13 mouse cellular contexts compared by ENCODE assay signal in the genomic region with DNA sequence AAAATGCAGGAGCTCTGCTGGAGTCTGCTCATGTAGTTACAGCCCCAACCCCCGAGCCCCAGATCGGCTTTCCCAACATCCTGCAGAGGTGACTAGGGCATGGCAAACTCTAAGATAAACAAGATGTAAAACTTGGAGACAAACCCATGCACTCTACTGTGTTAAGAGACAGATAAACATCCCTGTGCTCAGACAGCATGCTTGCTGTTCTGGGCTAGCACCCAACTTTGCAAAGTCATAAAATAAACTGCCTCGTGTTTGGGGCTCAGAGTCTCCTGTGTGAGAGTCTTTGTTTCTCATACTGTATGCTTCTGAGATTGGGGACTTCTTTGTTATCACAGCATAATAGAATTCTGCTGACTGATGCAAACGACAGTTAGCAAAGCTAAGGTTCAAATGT.
"Had no signal": no experiment of that assay in that cellular context is flagged by ENCODE, and none has a peak within 500 bp of the region (broad histone marks: within the 10 kb centered on the region; RNA-seq: fewer than 3 reads in every experiment).

No protein-coding gene starts in this region.

- H3K4me3 ChIP-seq: limb, embryonic 10.5 days; limb, embryonic 13.5 days; liver, embryonic 13.5 days had no signal

- H3K27me3 ChIP-seq: limb, embryonic 13.5 days; liver, embryonic 13.5 days had no signal

- DNase-seq: kidney, adult 2 months; kidney, postnatal 14 days; kidney, postnatal 4 days; liver; liver, embryonic 13.5 days; lung, adult 2 months; midbrain, embryonic 14.5 days; thymus, adult 18-20 months; thymus, postnatal 36 days had no signal

- H3K9me3 ChIP-seq: limb, embryonic 10.5 days; liver, embryonic 13.5 days had no signal

- H3K9ac ChIP-seq: limb, embryonic 13.5 days; liver, embryonic 13.5 days had no signal

- ATAC-seq: intestine, embryonic 16.5 days had no signal

- H3K4me1 ChIP-seq: limb, embryonic 10.5 days; limb, embryonic 13.5 days; liver, embryonic 13.5 days had no signal

- H3K27ac ChIP-seq: limb, embryonic 10.5 days; limb, embryonic 13.5 days; liver, embryonic 13.5 days had no signal

- H3K36me3 ChIP-seq: limb, embryonic 10.5 days; limb, embryonic 13.5 days; liver, embryonic 13.5 days had no signal

- H3K4me2 ChIP-seq: limb, embryonic 13.5 days; liver, embryonic 13.5 days; midbrain, embryonic 11.5 days had no signal
